Mouse (Mus musculus) forebrain, embryonic 14.5 days (tissue): ENCODE data around the gene Urb2. TPM values are rescaled to one million over a fixed set of nuclear protein-coding genes. Genes with fewer than 3 reads are reported as not detected.

Experiments used
- microRNA counts: library from miRNA; unstranded; fragments of <30 nt; microRNA quantifications from one replicate; lab custom pipeline; 2016
- microRNA-seq: library from miRNA; unstranded; fragments of <30 nt; microRNA quantifications from one replicate; pipeline ENCODE4, GENCODE M21; 2016
- polyA plus RNA-seq: library from polyadenylated mRNA; unstranded; fragments of >200 nt; fragmentation: Nextera tagmentation; extraction: Ambion mirVana; gene quantifications from 2 replicates; pipeline ENCODE4 v1.2.1, GENCODE M21; 2014

Urb2 gene
- polyA plus RNA-seq, 1 experiment from 2014 or later, result 3.9 TPM

MicroRNA genes within 50 kb of the gene (microRNA counts, 519-probe panel; counts per million panel counts)
- microRNA mmu-miR-1967 (lab: Ali Mortazavi, UCI), result not detected

Small RNA genes within 50 kb of the gene (microRNA-seq; reads per million reads assigned to microRNA genes)
- not detected for gene Mir1967

Other genes starting within 250 kb of the Urb2 start
- 68.2 and 74.5 TPM in 2 replicates for gene Rab4a, start 215.5 kb upstream of the Urb2 start, polyA plus RNA-seq
- gene Ccsap, start 161.3 kb upstream of the Urb2 start, polyA plus RNA-seq, result 5.2 and 6.7 TPM in 2 replicates
- 3.4 and 4.4 TPM in 2 replicates for gene Acta1, start 126.8 kb upstream of the Urb2 start, polyA plus RNA-seq
- 34.3 and 35.3 TPM in 2 replicates for gene Nup133, start 72.2 kb upstream of the Urb2 start, polyA plus RNA-seq
- 11.1 and 11.5 TPM in 2 replicates for gene Abcb10, start 38.4 kb upstream of the Urb2 start, polyA plus RNA-seq
- 31.1 and 36.0 TPM in 2 replicates for gene Taf5l, start 111 bp upstream of the Urb2 start, polyA plus RNA-seq
- 44.3 and 49.9 TPM in 2 replicates for gene Galnt2, start 209.9 kb downstream of the Urb2 start, polyA plus RNA-seq